Mouse (Mus musculus) liver (tissue): ENCODE results near the gene Car14.
A peak's percentile ranks its signal among the peaks of the same experiment; 100 is the strongest.
"Not testable (repeated sequence)": the region's sequence is repeated elsewhere in the genome, so short reads cannot be mapped to it uniquely, and the experiment has no call there.

Experiments
- DNase-seq: peaks from one replicate; pipeline ENCODE4 v3.0.0-alpha.2; 2020; ENCODE audit warnings: mixed read lengths

The Car14 gene

GRCm38 (mm10) chr3:95889664-95890063, 14.8 kb downstream of the Car14 start:
- no peak for DNase-seq

- DNase-seq = no peak
These were observed 16.9 kb downstream of the Car14 start for GRCm38 (mm10) chr3:95887596-95887995.

- no peak for DNase-seq
These were observed 20.1 kb downstream of the Car14 start for GRCm38 (mm10) chr3:95884400-95884799.

GRCm38 (mm10) chr3:95882816-95883425, 21.6 kb downstream of the Car14 start:
- peak; percentile 70 for DNase-seq

- DNase-seq = peak; percentile 90
These were observed 22.3 kb downstream of the Car14 start, which contains the start of gene Ciart for GRCm38 (mm10) chr3:95881979-95882815. TSS of gene Ciart (minus strand) at chr3:95882251.

GRCm38 (mm10) chr3:95879063-95879462, 25.4 kb downstream of the Car14 start:
- DNase-seq = no peak

GRCm38 (mm10) chr3:95872048-95872447, 32.4 kb downstream of the Car14 start:
- no peak for DNase-seq

- peak; percentile 91 for DNase-seq
These were observed 33.1 kb downstream of the Car14 start, which contains the start of gene Mrps21 for GRCm38 (mm10) chr3:95871392-95871867. TSS of gene Mrps21 (minus strand) at chr3:95871519.

- DNase-seq = no peak
These were observed 33.5 kb downstream of the Car14 start for GRCm38 (mm10) chr3:95870976-95871375.

GRCm38 (mm10) chr3:95867408-95867807, 37.1 kb downstream of the Car14 start:
- DNase-seq = no peak

GRCm38 (mm10) chr3:95866071-95866470, 38.4 kb downstream of the Car14 start:
- no peak for DNase-seq

- DNase-seq = no peak
These were observed 38.9 kb downstream of the Car14 start for GRCm38 (mm10) chr3:95865571-95865970.

GRCm38 (mm10) chr3:95865050-95865449, 39.4 kb downstream of the Car14 start:
- DNase-seq = no peak

- no peak for DNase-seq
These were observed 40.9 kb downstream of the Car14 start for GRCm38 (mm10) chr3:95863578-95863977.

- DNase-seq = peak; percentile 63
These were observed 42.7 kb downstream of the Car14 start for GRCm38 (mm10) chr3:95861796-95862195.

GRCm38 (mm10) chr3:95861216-95861615, 43.3 kb downstream of the Car14 start:
- DNase-seq = peak; percentile 38

GRCm38 (mm10) chr3:95860323-95860722, 44.2 kb downstream of the Car14 start:
- no peak for DNase-seq

GRCm38 (mm10) chr3:95858278-95858677, 46.2 kb downstream of the Car14 start:
- not testable (repeated sequence) for DNase-seq

GRCm38 (mm10) chr3:95857050-95857449, 47.4 kb downstream of the Car14 start:
- DNase-seq = not testable (repeated sequence)

GRCm38 (mm10) chr3:95856115-95856514, 48.4 kb downstream of the Car14 start:
- no peak for DNase-seq

GRCm38 (mm10) chr3:95855502-95856089, 48.9 kb downstream of the Car14 start, which contains the start of gene Prpf3:
TSS of gene Prpf3 (minus strand) at chr3:95855885.
- DNase-seq = peak; percentile 95

- no peak for DNase-seq
These were observed 53.2 kb downstream of the Car14 start for GRCm38 (mm10) chr3:95851317-95851716.

- DNase-seq = no peak
These were observed 53.9 kb downstream of the Car14 start for GRCm38 (mm10) chr3:95850611-95851010.
